Mouse (Mus musculus): ENCODE data around the gene Phactr1.

Gene Phactr1

DNA sequence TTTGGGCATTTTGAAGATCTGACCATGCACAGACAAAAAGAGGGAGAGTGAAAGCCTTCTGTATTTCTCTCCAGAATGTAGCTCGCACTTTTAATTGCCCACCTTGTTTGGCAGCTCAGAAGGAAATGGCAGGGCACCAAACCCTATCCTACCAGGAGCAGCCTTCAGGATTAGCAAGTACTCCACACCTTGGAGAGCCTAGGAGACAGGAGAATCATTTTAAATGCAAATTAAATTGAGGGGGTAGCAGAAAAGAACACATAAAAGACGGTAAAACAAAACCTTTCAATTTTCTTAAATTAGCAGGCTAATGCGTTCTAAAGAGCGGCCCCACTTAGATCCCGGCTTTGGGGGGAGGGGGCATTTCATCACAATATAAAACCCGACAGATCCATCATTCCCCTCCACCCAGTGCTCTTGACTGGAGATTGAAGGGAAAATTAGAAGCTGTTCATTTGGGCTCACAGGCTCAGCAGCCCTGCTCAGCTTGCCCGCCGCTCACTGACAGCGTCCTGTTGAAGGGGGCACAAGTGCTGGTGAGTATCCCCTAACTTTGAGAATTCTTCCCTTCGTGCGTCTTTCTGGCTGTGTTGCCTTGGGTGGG lies at the start of gene Phactr1:
TSS of gene Phactr1 (plus strand) at position 233 of the 604 bp plus-strand sequence.
- DNase-seq = no peak

DNA sequence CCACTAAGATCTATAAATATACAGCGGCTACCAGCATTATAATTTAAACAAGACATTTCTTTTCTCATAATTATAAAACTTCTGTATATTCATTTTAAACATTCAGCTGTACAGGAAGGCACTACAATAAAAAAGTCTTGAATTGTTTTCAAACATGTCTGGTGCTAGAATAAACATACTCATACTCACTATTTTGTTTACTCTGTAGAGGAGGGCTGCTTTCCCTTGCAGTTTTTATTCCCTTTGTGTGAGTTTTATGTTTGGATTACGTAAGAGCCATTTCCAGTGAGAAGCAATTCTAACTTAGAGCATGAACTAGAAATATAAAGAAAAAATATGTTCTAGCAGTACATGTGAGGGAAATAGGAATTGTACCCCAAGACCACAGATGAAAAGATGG lies 45.5 kb upstream of the Phactr1 start:
- no peak for DNase-seq

DNA sequence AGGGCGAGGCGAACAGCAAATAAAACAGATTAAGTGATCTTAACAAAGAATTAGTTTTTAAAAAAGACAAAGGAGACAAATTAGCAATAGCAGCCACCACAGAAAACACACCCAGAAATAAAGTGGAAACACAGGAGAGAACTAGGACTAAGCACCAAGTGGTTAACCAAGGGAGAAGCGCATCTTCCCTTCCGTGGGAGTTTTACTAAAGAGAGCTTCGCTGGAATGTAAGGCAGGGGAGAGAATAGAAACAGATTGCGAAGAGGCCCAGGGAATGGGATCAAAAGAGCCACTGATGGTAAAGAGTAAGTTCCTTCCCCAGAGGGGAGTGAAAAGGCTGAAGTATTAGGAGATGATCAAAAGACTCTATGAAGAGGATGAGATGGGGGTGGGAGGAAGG lies 30.2 kb upstream of the Phactr1 start:
- no peak for DNase-seq

GRCm38 (mm10) chr13:42656643-42657315 lies 23.6 kb upstream of the Phactr1 start:
- DNase-seq = peak; percentile 64

GRCm38 (mm10) chr13:42671651-42672290 lies 8.7 kb upstream of the Phactr1 start:
- no peak for DNase-seq

GRCm38 (mm10) chr13:42681299-42681698 lies 876 bp downstream of the Phactr1 start:
- no peak for DNase-seq

DNA sequence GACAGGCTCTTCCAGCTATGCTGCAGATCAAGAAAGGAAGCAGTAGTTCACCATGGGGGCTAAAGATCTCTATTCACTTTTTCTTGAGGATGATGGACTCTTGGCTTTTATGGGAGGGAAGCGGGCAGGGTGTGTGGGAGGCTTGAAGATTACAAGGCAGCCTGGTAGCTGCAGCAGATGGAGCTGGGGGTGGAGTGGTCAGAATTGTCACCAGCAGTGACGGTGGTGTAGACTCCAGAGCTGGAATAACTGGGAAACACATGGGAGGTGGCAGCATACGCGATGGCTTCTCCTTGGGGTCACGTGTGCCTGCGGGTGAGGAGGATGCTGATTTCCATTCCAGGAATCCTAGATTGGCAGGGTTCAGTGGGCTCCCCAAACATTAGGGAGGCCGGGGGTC lies 3.8 kb downstream of the Phactr1 start:
- no peak for DNase-seq

DNA sequence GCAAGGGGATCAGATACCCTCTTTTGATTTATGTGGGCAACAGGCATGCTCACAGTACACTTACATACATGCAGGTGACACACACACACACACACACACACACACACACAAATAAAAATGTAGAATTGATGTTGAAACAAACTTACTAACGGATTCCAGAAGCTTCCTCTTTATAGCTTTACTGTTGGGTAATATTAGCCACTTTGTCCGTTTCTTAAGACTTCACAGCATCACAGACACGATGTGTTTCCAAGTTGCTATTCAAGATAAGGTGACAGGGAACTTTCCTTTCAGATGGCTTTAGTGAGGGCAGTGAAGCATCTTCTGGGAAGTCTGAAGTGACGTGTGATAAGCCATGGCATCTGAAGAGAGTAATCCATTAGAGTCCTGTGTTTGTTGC lies 11.8 kb downstream of the Phactr1 start:
- no peak for DNase-seq

GRCm38 (mm10) chr13:42696641-42697040 lies 16.2 kb downstream of the Phactr1 start:
- no peak for DNase-seq

DNA sequence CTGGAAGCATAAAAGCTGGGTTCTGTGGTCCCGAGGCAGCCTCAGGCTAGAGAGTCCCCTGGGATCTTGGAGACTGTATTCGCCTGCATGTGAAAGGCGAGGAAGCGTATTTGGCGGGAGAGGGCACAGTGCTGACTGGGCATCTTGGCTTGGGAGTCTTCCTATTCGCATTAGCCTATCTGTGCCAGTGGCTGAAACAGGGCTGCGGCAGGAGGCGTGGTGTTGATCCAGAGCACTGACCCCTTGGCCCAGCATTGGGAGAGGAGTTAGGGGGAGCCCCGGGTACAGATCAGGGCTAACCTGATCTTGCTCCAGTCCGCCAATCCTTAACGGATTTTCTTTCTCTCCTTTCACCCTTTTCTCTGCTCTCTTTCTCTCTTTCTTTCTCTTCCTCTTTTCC lies 28.7 kb downstream of the Phactr1 start:
- DNase-seq = peak; percentile 66

DNA sequence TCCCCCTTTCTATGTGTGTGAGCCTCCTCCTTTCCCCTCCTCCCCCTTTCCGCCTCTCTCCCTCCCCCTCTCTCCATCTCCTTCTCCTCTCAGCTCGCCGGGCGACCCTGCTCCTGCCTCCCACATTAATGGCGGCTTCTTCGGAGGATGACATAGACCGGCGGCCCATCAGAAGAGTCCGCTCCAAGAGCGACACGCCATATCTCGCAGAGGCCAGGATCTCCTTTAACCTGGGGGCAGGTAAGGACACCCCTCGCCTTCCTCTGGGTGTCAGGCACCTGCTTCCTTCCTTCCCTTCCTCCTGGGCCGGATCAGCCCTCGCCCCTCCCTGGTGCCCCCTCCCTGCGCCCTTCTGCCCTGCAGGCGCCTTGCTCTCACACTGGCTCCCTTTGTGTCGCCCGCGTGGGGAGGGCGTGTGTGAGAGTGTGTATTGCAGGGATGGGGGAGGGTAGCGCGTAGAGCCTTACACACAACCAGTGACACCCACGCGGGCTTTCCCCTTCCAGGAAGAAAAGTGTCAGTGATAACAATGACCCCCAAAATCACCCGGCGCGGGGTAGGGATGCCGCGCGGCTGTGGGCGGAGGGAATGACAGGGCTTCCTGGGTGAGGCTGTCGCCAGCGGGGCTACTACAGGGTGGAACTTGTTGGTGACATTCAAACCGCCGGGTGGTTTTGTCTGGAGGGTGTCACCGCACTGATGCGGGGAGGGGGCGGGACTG lies 29.3 kb downstream of the Phactr1 start:
- peak; percentile 86 for DNase-seq

- peak; percentile 73 for DNase-seq
Measured at GRCm38 (mm10) chr13:42711510-42711909, 31.1 kb downstream of the Phactr1 start.

- peak; percentile 18 for DNase-seq
Measured at GRCm38 (mm10) chr13:42719401-42719800, 39.0 kb downstream of the Phactr1 start.

- no peak for DNase-seq
Measured at GRCm38 (mm10) chr13:42720135-42720534, 39.7 kb downstream of the Phactr1 start.

DNA sequence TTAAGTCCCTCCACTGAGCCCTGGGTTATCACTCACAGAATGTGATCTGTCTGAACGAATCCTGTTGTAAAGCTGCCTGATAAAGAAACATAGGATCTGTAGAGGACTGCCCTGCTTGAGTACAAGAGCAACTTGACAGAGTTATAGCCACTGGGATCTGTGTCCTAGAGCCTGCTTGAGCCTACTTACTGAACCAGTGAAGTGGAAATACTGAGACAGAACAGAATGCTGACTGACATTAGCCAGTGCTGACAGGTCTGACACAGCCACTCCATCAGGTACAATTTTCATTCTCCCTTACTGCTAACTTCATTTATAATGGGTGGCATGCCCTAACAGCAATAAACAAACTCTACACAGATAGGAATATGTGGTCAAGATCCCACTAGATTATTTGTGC lies 40.2 kb downstream of the Phactr1 start:
- peak; percentile 35 for DNase-seq

DNA sequence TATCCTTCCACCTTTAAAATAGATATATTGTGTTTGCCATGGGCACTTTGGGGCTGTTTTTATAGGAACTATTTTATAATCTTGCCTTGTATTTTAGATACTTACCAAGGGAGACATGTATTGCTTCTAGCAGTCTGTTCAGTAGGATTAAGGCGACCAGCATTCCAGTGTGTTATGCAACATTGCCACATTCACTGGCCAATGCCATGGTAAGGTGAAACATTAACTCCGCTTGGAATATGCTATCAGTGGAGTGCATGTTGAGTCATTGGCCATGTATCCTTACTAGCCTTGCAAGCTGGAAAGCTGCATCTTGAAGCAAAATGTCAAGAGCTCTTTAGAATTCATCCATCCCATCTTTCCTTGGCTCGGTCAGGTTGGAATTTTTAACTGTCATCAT lies 43.6 kb downstream of the Phactr1 start:
- DNase-seq = no peak

- peak; percentile 72 for DNase-seq
Measured at GRCm38 (mm10) chr13:42725709-42726231, 45.3 kb downstream of the Phactr1 start.

DNA sequence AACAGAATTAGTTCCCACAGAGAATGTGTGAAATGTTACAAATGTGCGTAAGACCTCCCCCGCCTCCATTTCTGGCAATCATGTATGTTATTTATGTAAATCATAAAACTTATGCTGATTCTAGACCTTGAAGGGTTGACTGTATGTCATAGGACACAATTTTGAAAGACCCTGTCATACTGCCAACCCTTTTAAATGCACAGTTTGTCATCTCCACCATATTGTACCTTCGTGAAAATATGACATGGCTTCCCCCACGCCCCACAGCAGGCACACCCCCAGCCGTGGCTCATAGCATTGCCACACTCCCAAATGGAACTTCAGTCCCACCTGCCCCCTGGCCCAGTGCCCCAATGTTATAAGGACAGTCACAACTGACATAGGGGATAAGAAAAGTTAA lies 57.1 kb downstream of the Phactr1 start:
- DNase-seq = no peak

- no peak for DNase-seq
Measured at GRCm38 (mm10) chr13:42738152-42738551, 57.7 kb downstream of the Phactr1 start.

GRCm38 (mm10) chr13:42742226-42742625 lies 61.8 kb downstream of the Phactr1 start:
- DNase-seq = no peak

DNA sequence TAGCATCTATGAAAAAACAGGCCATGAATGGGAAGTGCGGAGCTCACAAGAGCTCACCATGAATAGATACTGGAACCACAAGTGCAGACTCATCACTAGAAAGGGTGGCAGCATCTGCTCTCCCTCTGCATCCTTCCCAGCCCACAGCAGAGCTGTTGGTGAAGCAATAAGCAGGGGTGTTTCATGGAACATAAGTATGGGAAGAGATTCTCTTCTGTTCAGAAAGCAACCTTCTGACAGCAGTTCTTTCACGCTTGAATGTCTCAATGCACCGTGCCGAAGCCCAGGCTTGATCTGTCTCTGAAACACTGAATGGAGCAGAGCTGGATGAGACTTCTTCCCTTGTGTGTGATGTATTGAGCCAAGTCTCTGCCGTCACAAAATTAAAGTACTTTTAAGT lies 64.0 kb downstream of the Phactr1 start:
- no peak for DNase-seq

DNA sequence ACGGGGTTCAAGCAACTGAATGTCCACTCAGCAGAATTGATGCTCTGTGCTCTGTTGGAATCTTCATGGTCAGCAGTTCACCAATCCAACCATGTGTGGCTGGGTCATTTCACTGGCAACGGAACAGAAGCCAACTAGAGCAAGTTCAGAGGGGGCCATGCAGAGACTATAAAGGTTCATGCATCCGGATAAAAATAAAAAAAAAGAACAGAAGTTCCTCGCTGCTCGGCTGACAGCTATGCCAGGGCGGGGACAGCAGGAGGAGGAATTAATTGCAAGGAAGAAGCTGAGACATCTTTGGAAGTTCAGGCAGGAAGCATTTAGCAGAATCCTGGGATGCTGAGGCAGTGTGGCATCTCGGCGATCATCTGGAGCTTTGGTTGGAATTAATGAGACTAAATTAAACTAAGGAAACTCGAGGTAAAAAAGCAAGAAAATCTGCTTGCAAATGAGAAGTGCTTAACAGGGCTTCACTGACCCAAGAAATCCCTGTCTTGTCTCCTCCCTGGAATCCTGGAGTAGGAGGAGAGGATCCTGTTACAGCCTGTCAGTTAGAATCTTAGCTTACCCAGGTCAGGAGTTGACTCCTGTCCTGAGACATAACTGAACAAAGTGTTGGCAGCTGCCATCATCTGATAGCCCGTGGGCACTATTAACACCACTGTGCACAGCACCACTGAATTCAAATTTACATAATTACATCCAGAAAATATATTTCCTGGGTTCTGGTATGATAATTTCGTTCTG lies 77.4 kb downstream of the Phactr1 start:
- peak; percentile 61 for DNase-seq

- DNase-seq = peak; percentile 51
Measured at GRCm38 (mm10) chr13:42759170-42759569, 78.7 kb downstream of the Phactr1 start.
